Mouse (Mus musculus) adrenal gland, postnatal 4 days (tissue): ENCODE measurements around the gene Slc25a48. TPM values are rescaled to one million over a fixed set of nuclear protein-coding genes. Genes with fewer than 3 reads are reported as not detected.
A peak's percentile ranks its signal among the peaks of the same experiment; 100 is the strongest.

ENCODE experiments used
- DNase-seq, 2 experiments: peaks; one replicate each; pipeline ENCODE4 v3.0.0; 2021 to 2022; ENCODE audit warnings: low spot score in 2 of 2, mixed read lengths in 2 of 2
- long read RNA-seq, 2 experiments: library from polyadenylated mRNA; stranded (forward); transcript quantifications; one replicate each; pipeline ENCODE4 v2.0.0; 2021
- total RNA-seq, 2 experiments: library from RNA; stranded (reverse); gene quantifications; 2 replicates each; pipeline ENCODE4 v1.2.3; 2021

Slc25a48 gene
- under 1 TPM; 0.42 to 0.76 TPM for total RNA-seq
- long read RNA-seq, experiment 1, partial matches to known transcripts = 0 of 1 reads
- long read RNA-seq, experiment 1, other reads (novel, unspliced or antisense) = 0 of 1 reads
- long read RNA-seq, experiment 2 = 0 reads

GRCm38 (mm10) chr13:56438211-56439075 lies at the start of gene Slc25a48:
Gene Slc25a48 (plus strand): TSS chr13:56438355.
- peak in 1 of 2 experiments; percentile 11 for DNase-seq

DNA sequence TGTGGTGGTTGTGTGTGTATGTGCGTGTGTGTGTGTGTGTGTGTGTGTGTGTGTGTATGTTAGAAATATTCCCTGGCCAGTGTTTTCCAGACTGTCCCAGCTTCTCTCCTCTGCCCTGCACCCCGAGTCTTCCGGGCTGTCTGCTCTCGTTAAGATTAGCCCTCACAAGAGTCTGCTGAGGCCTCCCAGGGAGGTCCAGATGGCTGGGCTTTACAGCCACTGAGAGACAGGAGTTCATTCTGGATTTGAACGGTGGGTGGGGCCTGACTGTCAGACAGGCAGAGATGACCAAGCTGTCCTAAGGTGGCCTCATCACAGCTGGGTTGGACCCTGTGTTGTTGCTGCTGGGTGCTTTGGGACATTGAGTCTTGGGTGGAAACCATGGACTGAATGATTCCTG lies 40.6 kb upstream of the Slc25a48 start:
- DNase-seq = no peak

GRCm38 (mm10) chr13:56401186-56401585 lies 37.0 kb upstream of the Slc25a48 start:
- no peak for DNase-seq

DNA sequence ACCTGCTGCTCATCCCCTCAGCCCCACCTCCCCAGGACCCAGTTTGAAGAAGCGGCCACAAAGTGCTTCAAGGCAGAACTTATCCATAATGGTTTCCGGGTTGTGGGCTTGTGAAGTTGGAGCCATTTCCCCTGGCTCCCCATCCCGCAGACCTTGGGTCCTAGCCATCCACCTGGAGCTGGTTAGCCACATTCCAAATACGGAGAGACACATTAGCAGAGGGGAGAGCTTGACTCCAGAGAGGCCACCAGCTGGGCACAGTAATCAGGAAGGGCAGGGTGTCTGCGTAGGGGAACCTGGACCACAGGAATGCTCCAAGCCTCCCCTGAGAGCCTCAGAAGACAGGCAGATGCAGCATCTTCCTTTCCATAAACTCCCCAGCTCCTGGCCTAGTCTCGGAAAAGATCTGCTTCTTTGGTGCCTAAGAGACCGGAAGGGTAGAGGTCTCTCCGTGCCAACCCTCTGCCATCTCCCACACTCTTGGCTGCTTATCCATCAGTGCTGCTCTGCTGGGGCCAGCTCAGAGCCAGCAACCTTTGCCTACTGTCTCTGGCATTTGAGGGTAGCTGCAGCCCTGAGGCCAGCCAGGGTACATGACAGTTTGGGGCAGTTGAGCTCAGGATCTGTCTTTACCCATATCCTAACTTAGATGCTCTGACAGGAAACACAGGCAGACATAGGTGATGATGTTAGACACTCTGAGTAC lies 34.6 kb upstream of the Slc25a48 start:
- DNase-seq = no peak

DNA sequence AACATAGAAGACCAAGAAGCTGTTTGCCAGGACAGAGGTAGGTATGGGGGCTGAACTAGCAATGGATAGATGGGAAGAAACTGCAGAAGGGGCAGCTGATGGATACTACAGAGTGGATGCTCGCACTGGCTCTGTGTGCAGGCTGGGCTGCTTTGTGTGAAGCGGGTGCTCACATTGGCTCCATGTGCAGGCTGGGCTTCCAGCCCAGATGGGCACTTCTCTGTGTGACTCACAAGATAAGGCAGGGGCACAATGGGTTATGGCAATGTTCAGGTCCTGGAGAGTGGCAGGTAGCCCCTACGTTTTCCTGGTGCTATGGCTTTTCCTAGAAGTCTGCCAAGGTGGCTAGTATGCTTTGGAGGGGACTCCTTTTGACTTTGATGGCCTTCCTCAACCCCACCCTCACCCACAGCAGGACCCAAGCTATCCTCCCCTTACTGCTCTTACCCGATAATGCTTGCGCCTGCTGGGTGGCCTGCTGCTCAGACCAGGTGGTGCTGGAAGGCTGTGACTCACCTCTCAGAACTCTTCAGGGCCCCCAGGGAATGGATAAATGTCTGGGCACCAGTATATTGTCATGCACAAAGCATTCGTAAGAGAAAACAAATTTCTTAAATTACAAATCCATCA lies 33.5 kb upstream of the Slc25a48 start:
- no peak for DNase-seq

DNA sequence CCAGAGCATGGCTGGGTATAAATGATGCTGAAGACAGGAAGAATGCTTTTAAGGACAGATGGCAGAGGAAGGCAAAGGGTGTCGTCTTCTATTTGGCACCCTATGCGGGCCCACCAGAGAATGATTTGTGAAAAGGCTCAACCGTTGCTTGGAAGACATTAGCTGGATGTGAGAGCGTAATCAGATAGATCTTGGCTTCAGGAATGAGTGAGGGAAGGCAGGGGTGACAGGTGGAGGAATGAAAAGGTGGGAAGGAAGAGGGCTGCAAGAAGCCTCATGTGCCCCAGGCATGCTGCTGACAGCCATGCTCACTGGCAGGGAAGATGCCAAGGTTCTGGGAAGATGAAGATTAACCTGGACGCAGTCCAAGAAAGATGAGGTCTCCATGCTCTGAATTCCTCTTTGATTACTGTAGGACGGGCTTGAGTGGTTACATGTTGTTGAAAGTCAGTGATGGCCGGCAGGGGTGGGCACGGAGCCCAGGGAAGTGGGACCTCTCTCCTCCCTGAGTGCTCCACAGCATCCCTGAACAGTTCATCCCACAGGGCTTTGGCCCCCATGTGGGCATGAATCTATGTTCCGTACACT lies 25.8 kb upstream of the Slc25a48 start:
- DNase-seq = no peak

- DNase-seq = no peak
These were observed 19.3 kb upstream of the Slc25a48 start for GRCm38 (mm10) chr13:56418685-56419483.

- no peak for DNase-seq
These were observed 18.6 kb upstream of the Slc25a48 start for GRCm38 (mm10) chr13:56419538-56419937.

DNA sequence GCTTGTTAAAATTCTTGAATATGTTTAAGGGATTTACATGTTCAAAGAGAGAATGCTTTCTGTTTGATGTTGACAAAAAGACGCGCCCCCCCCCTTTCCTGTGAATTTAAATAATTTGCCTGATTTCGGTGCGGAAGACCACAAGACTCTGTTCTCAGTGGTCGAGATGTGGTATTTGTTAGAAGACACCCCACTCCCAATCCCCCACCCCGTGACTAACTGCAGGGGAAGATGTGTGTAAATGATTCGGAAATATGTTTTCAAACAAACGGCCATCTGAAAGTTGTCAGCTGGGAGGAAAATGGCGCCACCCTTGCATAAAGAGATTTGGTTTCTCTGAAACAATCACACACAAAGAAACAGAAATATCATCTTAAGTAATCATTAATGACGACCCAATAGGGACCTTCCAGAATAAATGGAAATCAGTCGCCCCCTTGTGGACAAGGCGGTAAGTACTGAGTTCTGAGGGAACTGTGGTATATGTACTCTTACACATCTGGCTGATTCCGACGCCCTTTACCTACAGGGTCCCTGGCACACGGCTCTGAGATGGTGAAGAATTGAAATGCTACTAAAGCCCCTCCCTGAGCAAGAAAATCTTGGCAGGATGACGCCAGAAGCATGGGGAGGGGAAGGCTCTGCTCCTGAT lies 16.0 kb upstream of the Slc25a48 start:
- DNase-seq = peak; percentile 31 to 34

- no peak for DNase-seq
These were observed 12.2 kb upstream of the Slc25a48 start for GRCm38 (mm10) chr13:56425931-56426330.

GRCm38 (mm10) chr13:56426365-56426764 lies 11.8 kb upstream of the Slc25a48 start, which contains the start of gene Gm3045:
Gene Gm3045 (plus strand): TSS chr13:56426594.
- DNase-seq = no peak

DNA sequence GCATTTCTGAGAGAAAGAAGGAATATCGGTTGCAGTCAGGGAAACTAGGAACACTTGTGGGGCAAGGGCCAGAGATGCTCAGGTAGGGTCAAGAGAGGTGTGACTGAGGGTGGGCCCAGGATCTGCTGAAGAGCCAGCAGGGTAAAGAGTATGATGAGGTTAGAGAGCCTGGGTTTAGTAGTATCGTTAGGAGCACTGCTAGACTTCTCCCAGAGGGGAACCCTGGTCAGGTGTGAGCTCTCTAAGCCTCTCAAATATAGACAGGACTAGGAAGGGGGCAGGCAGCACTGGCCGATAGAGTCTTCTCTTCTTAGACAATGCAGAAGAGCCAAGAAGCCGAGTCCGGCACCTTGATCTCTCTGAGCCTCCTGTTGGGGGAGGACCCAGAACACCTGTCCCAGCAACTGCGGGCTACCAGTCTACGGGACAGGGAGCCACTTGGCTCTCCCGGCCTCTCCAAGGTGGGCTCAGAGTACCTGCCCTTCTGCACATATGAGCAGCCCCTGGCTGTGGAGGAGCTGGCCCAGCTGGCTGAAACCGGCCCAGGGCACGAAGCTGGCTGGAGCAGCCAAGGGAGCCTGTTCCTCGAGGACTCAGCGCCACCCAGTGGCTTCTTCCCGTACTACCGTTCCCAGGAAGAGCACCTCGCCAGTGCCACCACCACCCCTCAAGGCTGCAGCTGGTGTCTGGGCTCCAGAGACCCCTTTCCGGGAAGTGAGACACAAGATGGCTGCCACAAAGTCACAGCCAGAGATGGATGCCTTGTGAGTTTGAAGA lies 9.2 kb upstream of the Slc25a48 start:
- peak in 1 of 2 experiments; percentile 43 for DNase-seq

GRCm38 (mm10) chr13:56432496-56432895 lies 5.7 kb upstream of the Slc25a48 start:
- no peak for DNase-seq

DNA sequence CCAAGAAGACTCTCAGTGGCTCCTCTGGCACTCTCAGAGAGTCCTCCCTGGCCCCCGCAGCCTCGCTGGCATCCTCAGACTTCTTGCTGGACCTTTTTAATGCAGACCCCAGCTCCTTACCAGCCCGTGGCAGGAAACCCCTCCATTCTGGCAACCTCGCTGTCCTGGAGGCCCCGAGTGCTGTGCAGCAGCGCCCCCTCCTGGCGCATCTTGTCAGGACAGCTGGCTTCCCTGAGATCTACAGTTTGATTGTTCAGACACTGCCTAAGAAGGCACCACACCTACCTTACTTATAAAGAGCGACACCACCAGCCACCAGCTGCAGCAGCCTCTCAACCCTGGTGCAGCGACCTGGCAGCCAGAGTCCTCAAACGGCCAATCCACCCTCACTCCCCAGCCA lies 4.7 kb upstream of the Slc25a48 start:
- peak in 1 of 2 experiments; percentile 33 for DNase-seq

DNA sequence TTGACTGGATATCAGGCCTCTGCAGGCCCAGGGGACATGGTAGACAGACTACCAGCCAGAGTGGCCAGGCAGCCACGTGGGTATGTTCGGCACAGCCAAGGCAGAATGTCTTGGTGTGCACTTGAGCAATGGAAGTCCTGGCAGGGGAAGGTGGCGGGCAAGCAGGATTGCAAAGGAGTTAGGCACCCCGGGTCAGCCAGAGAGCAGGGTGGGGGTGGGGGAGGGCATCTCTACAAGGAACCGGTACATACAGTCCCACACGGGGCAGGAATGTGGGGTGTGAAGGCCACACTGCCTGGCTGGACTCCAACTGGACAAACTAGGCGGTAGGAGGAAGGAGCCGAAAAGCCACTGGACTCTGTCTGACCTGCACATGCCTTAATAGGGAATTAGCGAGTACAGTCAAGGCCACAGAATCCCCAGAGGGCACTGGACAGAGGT lies 3.8 kb upstream of the Slc25a48 start:
- DNase-seq = no peak

GRCm38 (mm10) chr13:56435615-56436287 lies 2.4 kb upstream of the Slc25a48 start:
- DNase-seq = no peak

DNA sequence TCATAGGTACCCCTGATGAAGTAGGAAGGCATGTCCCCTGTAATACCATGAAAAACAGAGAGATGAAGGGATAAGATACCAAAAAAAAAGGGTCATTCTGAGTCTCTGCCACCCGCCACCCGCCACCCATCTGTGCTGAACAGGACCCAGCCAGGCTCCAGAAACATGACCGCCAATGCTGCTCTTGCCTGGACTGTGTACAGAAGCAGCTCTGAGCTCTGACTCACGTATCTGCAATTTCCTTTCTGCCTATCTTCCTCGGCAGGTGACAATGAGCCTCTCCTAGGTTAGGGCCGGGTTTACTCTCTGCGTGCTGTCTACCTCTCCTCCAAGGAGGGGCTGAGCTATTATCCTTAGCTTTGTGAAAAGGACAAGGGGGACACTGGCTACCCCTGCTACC lies 5.3 kb downstream of the Slc25a48 start:
- no peak for DNase-seq

DNA sequence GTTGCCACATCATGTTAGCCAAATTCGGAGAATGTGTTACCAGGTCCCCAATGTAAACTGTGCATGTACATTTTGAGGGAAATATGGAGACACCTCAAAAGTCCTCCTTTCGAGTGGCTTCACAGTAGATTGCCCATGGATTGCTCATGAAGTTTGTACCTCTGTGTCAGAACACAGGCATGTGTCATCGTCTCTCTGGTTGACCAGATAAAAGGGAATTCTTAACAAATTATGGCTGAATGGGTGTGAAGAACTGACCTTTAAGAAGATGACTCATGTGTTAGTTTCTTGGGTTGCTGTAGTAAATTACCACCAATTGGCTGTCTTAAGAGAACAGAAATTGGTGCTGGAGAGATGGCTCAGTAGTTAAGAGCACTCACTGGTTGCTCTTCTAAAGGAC lies 6.0 kb downstream of the Slc25a48 start:
- DNase-seq = no peak
